Mouse (Mus musculus) urinary bladder, postnatal 14 days (tissue): ENCODE results near the gene Raver1.

ENCODE experiments used
- DNase-seq: peaks from one replicate; pipeline ENCODE4 v3.0.0; 2021; ENCODE audit warnings: low spot score

The Raver1 gene

GRCm38 (mm10) chr9:21091707-21092320 is at the start of gene Raver1, which contains the start of gene Gm38431:
Gene Raver1, minus strand, starts transcription at chr9:21092008.
Gene Gm38431, minus strand, starts transcription at chr9:21091997.
- DNase-seq = peak; percentile 98

DNA sequence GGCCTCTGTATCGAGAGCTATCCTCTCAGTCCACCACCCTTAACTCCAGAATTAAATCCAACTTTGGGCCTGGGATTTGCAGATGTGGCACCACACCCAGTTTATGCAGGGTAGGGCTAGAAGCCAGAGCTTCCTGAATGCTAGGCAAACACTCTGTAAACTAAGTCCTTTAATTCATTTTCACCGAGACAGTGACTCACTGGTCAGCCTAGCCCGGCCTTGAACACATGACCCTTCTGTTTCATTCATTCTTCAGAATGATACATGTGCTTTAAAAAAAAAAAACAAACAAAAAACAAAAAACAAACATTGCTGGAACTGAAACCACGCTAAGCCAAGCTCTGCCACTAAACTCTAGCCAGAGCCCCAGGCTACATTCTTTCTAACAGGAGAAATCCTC is 46.6 kb upstream of the Raver1 start:
- DNase-seq = no peak

DNA sequence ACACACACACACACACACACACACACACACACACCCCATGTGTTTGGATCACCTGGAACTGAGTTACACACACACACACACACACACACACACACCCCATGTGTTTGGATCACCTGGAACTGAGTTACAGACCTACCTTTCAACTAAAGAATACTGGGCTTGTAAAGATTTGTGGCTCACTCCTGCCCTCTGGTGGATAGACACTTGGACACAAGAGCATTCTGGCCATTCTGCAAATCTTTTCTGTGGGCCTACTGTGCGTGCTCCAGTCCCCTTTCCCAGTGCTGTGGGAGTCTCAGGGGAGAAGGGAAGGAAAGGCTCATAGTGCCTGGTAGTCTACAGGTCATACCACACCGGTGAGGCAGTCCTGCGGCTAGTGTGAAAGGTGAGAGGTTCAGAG is 45.4 kb upstream of the Raver1 start:
- DNase-seq = peak; percentile 70

GRCm38 (mm10) chr9:21136401-21136800 is 44.6 kb upstream of the Raver1 start:
- no peak for DNase-seq

DNA sequence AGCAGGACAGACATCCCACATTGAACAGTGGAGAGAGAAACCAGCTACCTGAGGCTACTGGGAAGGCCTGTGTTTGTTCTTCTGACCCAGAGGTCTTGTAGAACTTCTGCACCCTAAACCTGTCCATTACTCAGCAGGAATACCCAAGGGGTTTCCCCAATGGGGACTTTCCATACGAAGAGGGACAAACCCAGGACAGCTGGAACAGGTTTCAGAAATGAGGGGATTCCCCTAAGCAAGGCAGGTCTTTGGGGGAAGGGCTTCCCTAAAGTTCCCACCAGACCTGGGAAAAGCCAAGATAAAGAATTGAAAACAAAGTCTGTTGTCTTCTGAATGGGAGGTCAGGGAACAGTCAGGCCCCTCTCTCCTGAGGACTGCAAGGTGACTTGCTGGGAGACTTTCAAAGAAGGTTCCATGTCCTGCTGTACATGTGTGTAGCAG is 44.2 kb upstream of the Raver1 start:
- DNase-seq = no peak

DNA sequence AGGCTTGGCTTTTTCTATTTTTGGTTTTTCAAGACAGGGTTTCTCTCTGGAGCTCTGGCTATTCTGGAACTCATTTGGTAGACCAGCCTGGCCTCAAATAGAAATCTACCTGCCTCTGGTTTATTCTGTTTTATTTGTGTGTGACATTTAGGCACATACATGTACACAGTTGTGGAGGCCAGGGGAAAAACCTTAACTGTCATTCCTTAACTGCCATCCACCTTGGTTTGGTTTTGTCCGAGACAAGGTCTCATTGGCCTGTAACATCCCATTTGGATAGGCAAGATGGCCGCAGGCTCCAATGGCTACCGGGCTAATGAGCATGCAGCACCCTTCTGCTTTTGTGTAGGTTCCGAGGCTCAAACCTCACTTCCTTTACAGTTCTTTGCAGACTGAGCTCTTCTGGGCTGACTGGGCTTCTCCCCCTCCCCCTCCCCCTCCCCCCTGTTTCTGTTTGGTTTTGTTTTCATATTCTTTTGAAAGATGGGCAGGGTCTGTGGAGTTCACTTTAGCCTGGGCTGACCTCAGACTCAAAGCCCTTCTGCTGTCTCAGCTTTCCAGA is 43.6 kb upstream of the Raver1 start:
- no peak for DNase-seq

DNA sequence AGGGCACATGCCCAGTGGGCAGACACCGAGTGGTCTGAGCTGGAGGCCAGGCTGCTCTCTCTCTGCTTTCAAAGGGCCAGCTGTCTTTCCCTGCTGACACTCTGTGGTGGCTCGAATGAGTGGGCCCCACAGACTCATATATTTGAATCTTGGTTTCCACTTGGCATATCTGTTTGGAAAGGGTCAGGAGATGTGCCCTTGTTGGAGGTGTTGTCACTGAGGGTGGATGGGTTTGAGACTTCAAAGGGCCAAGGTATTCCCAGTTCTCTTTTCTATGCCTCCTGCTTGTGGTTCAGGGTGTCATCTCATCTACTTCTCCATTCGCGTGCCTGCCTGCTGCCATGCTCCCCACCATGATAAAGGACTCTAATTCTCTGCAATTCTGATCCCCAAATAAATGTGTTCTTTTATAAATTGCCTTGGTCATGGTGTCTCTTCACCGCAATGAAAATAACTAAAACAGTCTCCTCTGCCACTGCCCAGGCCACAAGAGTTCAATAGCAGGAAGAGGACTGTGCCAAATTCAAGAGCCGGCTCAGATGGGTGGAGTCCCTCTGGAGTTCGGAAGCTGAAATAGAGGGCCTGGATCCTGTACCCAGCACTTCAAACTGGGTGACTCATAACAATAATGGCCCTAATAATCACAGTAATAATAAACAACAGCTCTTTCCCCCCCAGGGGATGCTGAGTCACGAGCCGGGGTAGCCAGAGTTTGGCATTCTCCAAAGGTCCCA is 43.0 kb upstream of the Raver1 start:
- peak; percentile 31 for DNase-seq

DNA sequence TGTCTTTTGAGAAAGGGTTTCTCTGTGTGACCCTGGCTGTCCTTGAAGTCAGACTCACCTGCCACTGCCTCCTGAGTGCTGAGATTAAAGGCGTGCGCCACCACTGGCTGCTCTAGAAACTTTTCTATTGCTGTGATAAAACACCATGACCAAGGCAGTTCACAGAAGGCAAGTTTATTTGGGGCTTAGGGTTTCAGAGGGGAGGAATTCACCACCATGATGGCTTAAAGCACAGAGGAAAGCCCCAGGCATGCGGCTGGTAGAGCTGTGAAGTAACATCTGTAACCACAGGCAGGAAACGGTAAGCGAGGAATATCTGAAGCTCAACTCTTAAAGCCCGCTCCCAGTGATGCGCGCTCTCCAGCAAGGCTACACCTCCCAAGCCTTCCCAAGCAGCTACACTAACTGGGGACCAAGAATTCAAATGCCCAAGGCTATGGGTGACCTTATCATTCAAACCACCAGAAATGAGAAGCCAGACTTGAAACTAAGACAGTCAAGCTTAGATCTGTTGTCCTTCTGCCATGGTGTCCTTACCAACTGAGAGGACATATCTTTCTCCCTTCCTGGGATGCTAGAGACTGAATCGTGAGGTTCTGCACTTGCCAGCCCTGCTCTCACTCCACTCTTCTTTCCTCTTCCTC is 41.4 kb upstream of the Raver1 start:
- no peak for DNase-seq

DNA sequence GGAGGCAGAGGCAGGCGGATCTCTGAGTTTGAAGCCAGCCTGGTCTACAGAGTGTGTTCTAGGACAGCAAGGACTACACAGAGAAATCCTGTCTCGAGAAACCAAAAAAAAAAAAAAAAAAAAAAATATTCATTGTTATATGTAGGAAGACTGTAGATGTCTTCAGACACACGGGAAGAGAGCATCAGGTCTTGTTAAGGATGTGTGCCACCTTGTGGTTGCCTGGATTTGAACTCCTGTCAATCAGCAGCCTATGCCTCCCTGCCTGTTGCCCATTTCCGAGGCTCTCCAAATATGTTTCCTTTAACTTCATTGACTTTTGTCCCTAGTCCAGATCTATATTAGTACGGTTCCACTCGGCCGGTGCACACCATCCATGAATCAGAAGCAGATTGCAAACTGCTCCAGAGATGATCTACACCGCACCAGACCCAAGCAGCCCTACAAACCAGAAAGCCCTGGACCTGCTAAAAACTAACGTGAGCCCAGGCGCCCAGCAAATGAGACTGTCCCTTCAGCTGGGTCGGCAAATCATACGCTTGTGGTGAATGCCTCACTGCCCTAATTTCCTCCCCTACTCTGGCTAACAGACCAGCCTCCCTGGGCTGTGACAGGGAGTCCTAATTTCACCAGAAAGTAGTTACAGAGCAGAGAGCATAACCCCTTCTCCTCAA is 40.4 kb upstream of the Raver1 start:
- DNase-seq = no peak

DNA sequence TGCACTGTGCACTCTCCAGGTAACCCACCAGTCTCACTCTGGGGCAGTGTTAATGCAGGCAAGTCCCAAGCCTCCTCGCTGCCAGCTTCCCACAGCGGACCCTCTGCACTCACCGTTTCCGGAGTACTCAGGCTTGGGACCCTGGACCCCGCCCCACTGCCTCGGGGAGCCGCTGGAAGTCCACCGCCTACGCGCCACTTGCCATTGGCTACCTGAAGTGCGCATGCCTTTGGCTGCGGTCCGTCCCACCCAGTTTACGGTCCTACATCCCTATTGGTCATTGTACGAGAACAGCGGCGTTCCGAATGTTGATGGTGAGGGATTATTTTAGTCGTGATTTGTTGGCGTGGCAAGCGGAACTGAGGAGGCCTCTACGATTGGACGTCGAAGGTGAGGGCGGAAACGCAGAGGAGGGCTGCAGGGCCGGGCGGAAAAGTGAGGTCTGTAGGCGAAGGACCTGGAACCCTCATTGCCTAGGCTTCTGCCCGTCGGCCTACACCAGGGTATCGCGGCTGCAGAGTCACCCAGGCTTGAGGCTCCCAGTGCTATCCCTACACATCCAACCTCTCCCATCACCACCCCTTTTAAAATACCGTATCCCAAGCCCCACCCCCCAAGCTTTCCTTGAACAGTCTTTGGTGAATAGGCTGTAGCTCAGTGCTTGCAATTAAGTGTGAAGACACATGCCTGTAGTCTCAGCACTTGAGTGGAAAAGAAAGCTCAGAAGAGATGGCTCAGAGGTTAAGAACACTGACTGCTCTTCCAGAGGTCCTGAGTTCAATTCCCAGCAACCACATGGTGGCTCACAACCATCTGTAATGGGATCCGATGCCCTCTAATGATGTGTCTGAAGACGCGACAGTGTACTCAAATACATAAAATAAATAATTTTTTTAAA is 39.5 kb upstream of the Raver1 start, which contains the start of gene Tyk2:
Gene Tyk2, minus strand, starts transcription at position 185 of the 898 bp plus-strand sequence.
- DNase-seq = peak; percentile 93

DNA sequence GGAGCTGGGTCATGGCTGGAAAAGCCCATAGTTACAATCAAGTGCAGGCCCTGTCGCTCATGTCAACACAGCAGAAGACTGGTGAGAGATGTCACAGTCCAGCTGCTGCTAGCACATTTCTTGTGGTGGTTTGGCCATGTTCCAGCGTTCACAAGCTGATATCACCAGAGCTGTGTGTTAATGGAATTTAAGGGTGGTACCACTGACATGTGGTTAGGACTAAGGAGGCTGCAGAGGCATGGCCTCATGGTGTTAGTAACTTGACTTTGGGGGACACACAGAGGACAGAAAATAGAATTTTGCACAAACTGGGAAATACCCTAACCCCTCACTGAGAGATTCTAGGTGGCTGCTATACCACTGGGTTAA is 34.4 kb upstream of the Raver1 start:
- DNase-seq = no peak

DNA sequence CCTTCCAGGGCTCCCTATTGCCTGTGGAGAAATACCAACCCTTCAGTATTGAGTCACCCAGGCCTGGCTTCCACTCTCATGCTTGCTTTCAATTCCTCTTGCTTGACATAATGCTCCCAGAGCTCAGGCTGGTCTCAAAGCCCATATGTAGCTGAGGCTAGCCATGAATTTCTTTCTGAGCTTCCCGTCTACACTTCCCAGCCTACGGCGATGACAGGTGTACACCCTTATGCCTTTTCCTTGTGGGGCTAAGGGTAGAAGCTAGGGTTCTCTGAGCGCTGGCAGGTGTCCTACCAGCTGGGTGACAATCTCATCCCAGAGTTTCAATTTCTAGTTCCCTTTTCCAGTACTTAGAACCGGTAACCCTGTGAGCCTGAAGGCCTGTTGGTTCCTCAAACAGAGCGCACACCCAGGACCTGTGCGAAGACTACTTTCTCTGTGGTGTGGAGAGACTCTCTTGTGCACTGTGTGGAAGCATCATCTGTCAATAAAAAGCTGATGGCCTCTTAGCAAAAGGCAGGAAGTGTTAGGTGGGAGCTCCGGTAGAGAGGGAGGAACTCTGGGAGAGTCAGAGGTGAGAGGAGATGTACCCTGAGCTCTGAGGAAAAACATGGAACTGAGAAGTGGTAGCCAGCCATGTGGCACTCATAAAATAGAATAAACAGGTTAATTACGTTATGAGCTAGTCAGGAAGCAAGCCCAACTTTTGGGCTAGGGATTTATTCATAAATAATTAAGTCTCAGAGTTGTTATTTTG is 33.9 kb upstream of the Raver1 start:
- no peak for DNase-seq

GRCm38 (mm10) chr9:21124837-21125236 is 33.0 kb upstream of the Raver1 start:
- DNase-seq = no peak

- DNase-seq = no peak
These were observed 29.7 kb upstream of the Raver1 start for GRCm38 (mm10) chr9:21121483-21121882.

GRCm38 (mm10) chr9:21117073-21117472 is 25.3 kb upstream of the Raver1 start:
- DNase-seq = no peak

DNA sequence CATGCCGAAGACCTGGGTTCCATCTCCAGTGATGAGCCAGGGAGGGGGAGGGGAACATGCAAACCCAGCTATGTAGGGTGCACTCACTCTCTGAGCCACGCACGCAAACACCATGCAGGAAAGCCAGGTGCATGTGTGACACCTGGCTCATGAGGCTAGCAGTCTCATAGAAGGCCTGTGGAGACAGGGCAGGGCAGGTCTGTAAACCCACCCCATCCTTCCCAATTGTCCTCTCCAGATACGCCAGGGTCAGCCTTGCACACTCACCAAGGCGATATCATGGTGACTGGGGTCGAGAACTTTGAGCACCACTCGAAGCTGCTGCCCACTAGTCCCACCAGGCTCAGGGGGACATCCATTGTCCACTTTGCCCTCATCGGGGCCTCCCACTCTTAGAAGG is 23.3 kb upstream of the Raver1 start:
- DNase-seq = no peak

DNA sequence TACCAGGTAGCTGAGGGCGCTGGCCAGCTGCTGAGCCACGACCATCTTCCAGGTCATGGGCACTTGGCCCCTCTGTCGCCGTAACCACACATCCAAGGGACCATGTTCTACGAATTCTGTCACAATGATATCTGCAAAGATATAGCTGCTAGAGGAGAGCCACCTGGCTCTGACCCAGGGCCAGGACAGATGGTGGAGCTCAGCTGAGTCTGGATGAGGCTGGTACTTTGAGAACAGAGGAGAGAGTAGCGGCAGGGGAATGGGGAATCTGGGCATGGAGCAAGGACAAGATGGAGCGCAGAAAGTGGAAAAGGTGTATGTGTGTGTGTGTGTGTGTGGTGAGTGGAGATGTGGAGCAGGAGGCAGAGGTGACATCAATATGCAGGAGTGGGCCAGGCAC is 22.4 kb upstream of the Raver1 start:
- no peak for DNase-seq

DNA sequence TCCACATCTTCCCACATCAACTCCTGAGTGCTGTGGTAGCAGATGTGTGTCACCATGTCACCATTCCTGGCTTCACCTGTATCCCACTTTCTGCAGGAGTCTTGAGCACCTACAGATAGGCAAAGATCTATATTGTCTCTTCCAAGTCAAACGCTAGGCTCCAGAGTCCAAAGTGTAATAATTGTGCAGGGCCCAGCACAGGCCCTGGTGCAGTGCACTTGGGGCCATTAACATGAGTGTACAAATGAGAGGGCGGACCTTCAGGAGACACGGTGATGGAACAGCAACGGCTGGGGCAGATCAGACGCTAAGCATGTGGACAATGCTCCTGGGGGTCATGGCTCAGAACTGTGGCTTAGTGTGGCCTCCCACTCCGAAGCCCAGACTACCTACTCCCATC is 21.9 kb upstream of the Raver1 start:
- DNase-seq = no peak

GRCm38 (mm10) chr9:21107607-21108237 is 15.9 kb upstream of the Raver1 start:
- no peak for DNase-seq
